Mouse (Mus musculus) G1E-ER4 (cell line): Measurements from ENCODE around the gene Per2. TPM values are rescaled to one million over a fixed set of nuclear protein-coding genes. Genes with fewer than 3 reads are reported as not detected.

Experiments used
- GATA1 ChIP-seq: IDR thresholded peaks from one replicate; pipeline ENCODE4 v1.8.0; 2012; ENCODE audit warnings: low read length, inconsistent platforms
- polyA plus RNA-seq: library from polyadenylated mRNA; stranded (reverse); fragments of >175 nt; gene quantifications from 2 replicates; pipeline ENCODE4 v1.2.3, GENCODE M21; 2012

Gene Per2
- polyA plus RNA-seq, 1 experiment: 9.0 TPM

GRCm38 (mm10) chr1:91446060-91446459, 13.1 kb downstream of the Per2 start:
- no peak for TF ChIP-seq GATA1

GRCm38 (mm10) chr1:91444841-91445830, 14.0 kb downstream of the Per2 start:
- TF ChIP-seq GATA1: no peak

GRCm38 (mm10) chr1:91442350-91442990, 16.7 kb downstream of the Per2 start:
- TF ChIP-seq GATA1: no peak

GRCm38 (mm10) chr1:91441855-91442254, 17.3 kb downstream of the Per2 start:
- TF ChIP-seq GATA1: no peak

- TF ChIP-seq GATA1: no peak
These were observed 19.3 kb downstream of the Per2 start for GRCm38 (mm10) chr1:91439776-91440175.

GRCm38 (mm10) chr1:91437573-91437972, 21.6 kb downstream of the Per2 start:
- TF ChIP-seq GATA1: no peak

- TF ChIP-seq GATA1: no peak
These were observed 22.1 kb downstream of the Per2 start for GRCm38 (mm10) chr1:91437083-91437400.

GRCm38 (mm10) chr1:91436380-91437082, 22.6 kb downstream of the Per2 start:
- TF ChIP-seq GATA1: no peak

GRCm38 (mm10) chr1:91435606-91436130, 23.5 kb downstream of the Per2 start:
- TF ChIP-seq GATA1: no peak

GRCm38 (mm10) chr1:91434905-91435304, 24.2 kb downstream of the Per2 start:
- TF ChIP-seq GATA1: no peak

GRCm38 (mm10) chr1:91430761-91431160, 28.4 kb downstream of the Per2 start:
- no peak for TF ChIP-seq GATA1

- TF ChIP-seq GATA1: no peak
These were observed 29.9 kb downstream of the Per2 start for GRCm38 (mm10) chr1:91429212-91429611.

GRCm38 (mm10) chr1:91428614-91429013, 30.5 kb downstream of the Per2 start:
- TF ChIP-seq GATA1: no peak

GRCm38 (mm10) chr1:91426397-91426796, 32.7 kb downstream of the Per2 start:
- TF ChIP-seq GATA1: no peak

GRCm38 (mm10) chr1:91420601-91421065, 38.5 kb downstream of the Per2 start:
- no peak for TF ChIP-seq GATA1
